7 mouse cellular contexts compared by ENCODE assay signal in the genomic region with DNA sequence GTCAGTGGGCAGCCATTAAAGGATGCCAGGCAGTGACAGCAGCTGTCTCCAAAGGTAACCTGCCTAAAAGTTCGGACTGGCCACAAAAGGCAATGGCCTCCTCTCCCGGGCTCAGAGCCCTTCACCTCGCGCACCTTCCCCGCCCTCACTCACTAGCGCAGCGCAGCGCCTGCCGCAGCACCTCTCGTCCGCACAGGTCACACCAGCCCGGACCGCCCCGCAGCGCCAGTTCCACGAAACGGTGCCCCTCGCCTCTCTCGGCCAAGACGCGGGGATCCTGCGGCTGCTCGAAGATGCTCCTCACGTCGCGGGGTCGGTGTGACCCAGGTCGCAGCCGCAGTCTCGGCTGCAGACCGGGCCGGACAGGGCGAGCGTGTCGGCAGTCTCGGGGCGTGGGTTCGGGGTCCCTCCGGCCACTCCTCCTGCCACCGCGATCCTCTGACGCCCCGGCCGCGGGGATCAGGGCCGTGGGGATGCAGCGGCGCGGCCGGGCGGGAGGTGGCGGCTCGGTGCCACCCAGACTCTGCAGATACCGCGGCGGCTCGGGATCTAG. TPM values are rescaled to one million over a fixed set of nuclear protein-coding genes. Genes with fewer than 3 reads are reported as not detected.
DNase-seq lines count a peak whose midpoint lies in the region; ATAC-seq and TF ChIP-seq lines count a peak whose summit lies in the region.

No protein-coding gene starts in this region.

- H3K4me2 ChIP-seq in intestine, postnatal 0 days (replicated peaks; ENCODE audit: low read depth), result peak overlapping the region; percentile 99
- H3K4me2 ChIP-seq in myocyte (ENCODE audit: low read depth), result peak overlapping the region; percentile 96

- H3K27me3 ChIP-seq in embryonic facial prominence, embryonic 10.5 days (replicated peaks; ENCODE audit: low read depth, poor library complexity, severe bottlenecking), result peaks cover 97% of the 10 kb centered on the region
- peaks cover 48% of the 10 kb centered on the region for H3K27me3 ChIP-seq in intestine, postnatal 0 days (replicated peaks; ENCODE audit: control insufficient read depth, insufficient read depth, low read length)
- no peaks in the 10 kb centered on the region for H3K27me3 ChIP-seq in myocyte (ENCODE audit: control insufficient read depth, insufficient read depth, insufficient read length)

- peaks cover 10% of the 10 kb centered on the region for H3K79me2 ChIP-seq in myocyte (ENCODE audit: control insufficient read depth, insufficient read depth)

- no peaks in the 10 kb centered on the region for H3K9me3 ChIP-seq in embryonic facial prominence, embryonic 10.5 days
- no peaks in the 10 kb centered on the region for H3K9me3 ChIP-seq in intestine, postnatal 0 days (ENCODE audit: control insufficient read depth)

- no peaks in the 10 kb centered on the region for H3K36me3 ChIP-seq in embryonic facial prominence, embryonic 10.5 days (replicated peaks)
- no peaks in the 10 kb centered on the region for H3K36me3 ChIP-seq in intestine, postnatal 0 days (ENCODE audit: control insufficient read depth, insufficient read depth)
- H3K36me3 ChIP-seq in myocyte (ENCODE audit: control insufficient read depth, insufficient read depth), result no peaks in the 10 kb centered on the region

- no peak for ATAC-seq in intestine, postnatal 0 days

- H3K27ac ChIP-seq in embryonic facial prominence, embryonic 10.5 days (replicated peaks), result peak overlapping the region; percentile 41; the same call in 1 of the 2 replicates
- no peak overlapping the region for H3K27ac ChIP-seq in intestine, postnatal 0 days (ENCODE audit: low read depth, low read length)

- peak overlapping the region; percentile 53 for H3K9ac ChIP-seq in intestine, postnatal 0 days (ENCODE audit: low read depth, low read length)

- peak overlapping the region; percentile 37 for H3ac ChIP-seq in myocyte (ENCODE audit: control insufficient read depth, insufficient read length)

- no peak for TF ChIP-seq CTCF in intestine, postnatal 0 days (IDR thresholded peaks at IDR 0.05; ENCODE audit: low read depth)

- intact Hi-C loops in left cerebral cortex, postnatal 4 days (cut with DNase I), result loop anchor here (2.0 to 5.0 kb wide), 2 partner anchors 64 to 357 kb away; a partner anchor contains a TSS

- peaks cover 24% of the 10 kb centered on the region for H3K4me1 ChIP-seq in embryonic facial prominence, embryonic 10.5 days
- H3K4me1 ChIP-seq in intestine, postnatal 0 days (replicated peaks; ENCODE audit: control insufficient read depth, insufficient read depth, low read length), result 0 out of 2 replicates have a peak, but pooled peaks cover 6% of the 10 kb centered on the region

- DNase-seq in left cerebral cortex, postnatal 4 days, result peak; percentile 24
- no peak for DNase-seq in left cerebral cortex, adult 11 months (ENCODE audit: low spot score)
- DNase-seq in adrenal gland, postnatal 36 days, result peak; percentile 40 to 52
- DNase-seq in embryonic facial prominence, embryonic 10.5 days (ENCODE audit: low spot score), result peak; percentile 47
- no peak for DNase-seq in frontal cortex, postnatal 14 days (ENCODE audit: low spot score in 2 of 2)

- WGBS in embryonic facial prominence, embryonic 10.5 days, result 1% methylated on average over 57 of the region's 57 CpGs
- WGBS in intestine, postnatal 0 days, result 3% methylated on average over 50 of the region's 57 CpGs

- peak overlapping the region; percentile 61 for H3K4me3 ChIP-seq in embryonic facial prominence, embryonic 10.5 days
- H3K4me3 ChIP-seq in intestine, postnatal 0 days (ENCODE audit: low read depth, low read length), result peak overlapping the region; percentile 63
- H3K4me3 ChIP-seq in myocyte, result peak overlapping the region; percentile 51

- no peak for TF ChIP-seq POLR2A in myocyte (IDR thresholded peaks at IDR 0.05; ENCODE audit: insufficient read length, low read depth)

TF ChIP-seq in myocyte, 11 proteins besides CTCF, POLR2A, EP300 and RAD21:
- TF ChIP-seq TCF12 (IDR thresholded peaks at IDR 0.05; ENCODE audit: insufficient read depth, poor library complexity, severe bottlenecking), result no peak
- peak; percentile 26 for TF ChIP-seq SRF (IDR thresholded peaks at IDR 0.05; ENCODE audit: control insufficient read depth, insufficient read length, low read depth)
- TF ChIP-seq CEBPB (IDR thresholded peaks at IDR 0.05; ENCODE audit: insufficient read depth, poor library complexity, severe bottlenecking), result no peak

RNA-seq across cellular contexts. Expression of a gene that starts 0.4 kb away (rescaled TPM):
- total RNA-seq in left cerebral cortex, postnatal 4 days (2021), result 10 to 100 TPM in 1 of 2 experiments, 1 to 10 TPM in 1; 9.9 to 10.3 TPM
- total RNA-seq in adrenal gland, postnatal 36 days (2021), result 10 to 100 TPM; 13.4 to 14.1 TPM
- 1.2 and 1.3 TPM in 2 replicates for polyA plus RNA-seq in embryonic facial prominence, embryonic 10.5 days (2016; fragmentation: Nextera tagmentation; extraction: Ambion mirVana)
- polyA plus RNA-seq in intestine, postnatal 0 days (2015; fragmentation: Nextera tagmentation; extraction: Ambion mirVana), result 5.8 and 6.4 TPM in 2 replicates
- polyA plus RNA-seq in myocyte (2012; fragmentation: generic; extraction: Trizol), result 9.8 TPM

RNA-seq across cellular contexts. Expression of a gene that starts 34.8 kb away (rescaled TPM):
- total RNA-seq in left cerebral cortex, postnatal 4 days (2021), result 1 to 10 TPM; 3.7 to 3.9 TPM
- total RNA-seq in adrenal gland, postnatal 36 days (2021), result 10 to 100 TPM in 1 of 2 experiments, 1 to 10 TPM in 1; 6.6 to 20.5 TPM
- 0.94 and 1.6 TPM in 2 replicates for polyA plus RNA-seq in embryonic facial prominence, embryonic 10.5 days (2016; fragmentation: Nextera tagmentation; extraction: Ambion mirVana)
- 8.3 and 10.3 TPM in 2 replicates for polyA plus RNA-seq in intestine, postnatal 0 days (2015; fragmentation: Nextera tagmentation; extraction: Ambion mirVana)
- polyA plus RNA-seq in myocyte (2012; fragmentation: generic; extraction: Trizol), result 1.7 TPM

Comparison
In these comparisons a context has a peak if more than half of its experiments do, and no peak if none do; other contexts are left out.
1. DNase-seq: peak in left cerebral cortex, postnatal 4 days (single experiment), adrenal gland, postnatal 36 days (2 of 2) and embryonic facial prominence, embryonic 10.5 days (single experiment); none in left cerebral cortex, adult 11 months (single experiment) and frontal cortex, postnatal 14 days (0 of 2).
2. Peak in every context shown above with its lines, with median percentiles within 50 percentile points of each other: H3K4me3 ChIP-seq.